Mouse (Mus musculus) hematopoietic multipotent progenitor cell, adult 10-12 weeks (in vitro differentiated cells): ENCODE data around the gene Ciao1. TPM values are rescaled to one million over a fixed set of nuclear protein-coding genes. Genes with fewer than 3 reads are reported as not detected.

Source experiments
- polyA plus RNA-seq: library from polyadenylated mRNA; stranded (reverse); fragments of >175 nt; gene quantifications from 2 replicates; pipeline ENCODE4 v1.2.3, GENCODE M21; 2012; ENCODE audit warnings: low replicate concordance

Ciao1 gene
- 12.0 and 15.9 TPM in 2 replicates for polyA plus RNA-seq

DNA sequence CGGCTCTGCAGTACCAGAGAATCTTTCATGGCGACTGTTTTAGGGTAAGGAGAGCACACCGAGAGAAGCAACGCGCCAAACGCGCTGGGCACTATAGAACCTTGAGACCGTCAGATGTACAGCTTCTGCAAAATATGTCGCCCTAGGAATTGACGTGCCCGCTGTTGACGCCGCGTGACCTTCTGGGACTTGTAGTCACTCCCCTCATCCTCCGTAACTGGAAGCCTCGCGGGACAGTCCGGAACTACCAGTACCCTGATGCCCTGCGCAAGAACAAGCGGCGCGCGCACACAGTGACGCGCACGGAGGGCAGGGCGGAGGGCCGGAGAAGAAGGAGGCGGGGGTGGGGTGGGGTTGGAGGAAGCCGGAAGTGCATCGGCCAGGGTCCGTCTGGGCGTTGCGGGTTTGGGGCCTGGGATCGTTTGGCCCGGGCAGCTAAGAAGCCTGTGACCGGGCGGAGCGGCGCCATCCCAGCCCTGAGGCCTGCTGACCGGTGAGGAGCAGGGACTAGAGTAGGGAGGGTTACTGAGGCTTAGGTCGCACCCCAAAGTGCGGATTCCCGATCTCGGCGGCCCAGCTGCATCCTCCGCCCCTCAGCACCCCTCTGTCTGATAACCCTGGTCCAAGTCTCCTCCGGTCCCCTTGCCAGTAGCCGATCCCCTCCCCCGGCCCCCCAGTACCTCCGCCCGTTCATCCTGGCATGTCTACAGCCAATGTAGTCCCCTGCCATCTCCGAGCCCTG lies at the start of gene Ciao1, which contains the start of gene Tmem127:
Gene Ciao1, minus strand, starts transcription at position 225 of the 742 bp plus-strand sequence.
Gene Tmem127, plus strand, starts transcription at position 317 of the 742 bp plus-strand sequence.

GRCm38 (mm10) chr2:127269491-127270299 lies 22.1 kb upstream of the Ciao1 start, which contains the start of gene Stard7:
TSS of gene Stard7 (plus strand) at chr2:127270218.

DNA sequence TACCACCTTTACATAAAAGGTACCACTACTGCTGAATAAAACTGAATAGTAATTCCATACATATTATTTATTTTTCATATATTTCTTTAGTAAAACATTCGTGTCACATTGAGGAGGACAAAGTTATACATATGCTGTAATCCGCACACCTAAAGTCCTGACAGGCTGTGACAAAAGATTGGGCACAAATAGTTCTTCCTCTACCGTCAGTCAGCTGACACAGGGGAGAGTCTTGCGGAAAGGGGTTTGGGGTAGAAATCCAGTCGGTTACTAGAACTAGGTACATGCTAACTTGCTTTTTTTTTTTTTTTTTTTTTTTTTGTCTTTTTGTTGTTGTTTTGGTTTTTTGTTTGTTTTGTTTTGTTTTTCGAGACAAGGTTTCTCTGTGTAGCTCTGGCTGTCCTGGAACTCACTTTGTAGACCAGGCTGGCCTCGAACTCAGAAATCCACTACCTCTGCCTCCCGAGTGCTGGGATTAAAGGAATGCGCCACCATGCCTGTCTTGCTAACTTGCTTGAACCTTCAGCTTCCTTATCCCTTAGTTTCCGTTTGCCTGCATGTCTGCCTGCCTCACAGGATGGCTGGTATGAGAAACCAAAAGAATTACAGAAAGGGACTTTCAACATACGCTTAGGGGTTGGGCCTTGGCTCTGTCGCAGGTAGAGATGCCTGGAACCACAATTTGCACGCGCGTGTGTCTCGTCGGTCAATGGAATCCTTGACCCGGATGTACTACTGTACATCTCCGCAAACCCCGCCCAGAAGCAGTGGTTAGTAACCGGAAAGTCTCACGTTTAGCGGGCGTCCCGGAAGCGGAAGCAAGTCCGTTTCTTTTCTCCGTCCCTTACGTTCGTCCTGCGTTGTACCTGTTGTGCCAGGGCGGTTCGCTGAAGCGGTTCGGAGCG lies 39.8 kb downstream of the Ciao1 start, which contains the start of the genes 1810024B03Rik and Snrnp200:
Gene 1810024B03Rik, minus strand, starts transcription at position 734 of the 905 bp plus-strand sequence.
Gene Snrnp200, plus strand, starts transcription at position 840 of the 905 bp plus-strand sequence.

Other genes starting within 250 kb of the Ciao1 start
- 4.4 and 7.7 TPM in 2 replicates for gene Ap4e1, start 239.1 kb downstream of the Ciao1 start, polyA plus RNA-seq
- 1.2 and 5.3 TPM in 2 replicates for gene Blvra, start 177.2 kb downstream of the Ciao1 start, polyA plus RNA-seq
- 1.3 and 4.4 TPM in 2 replicates for gene Ncaph, start 113.9 kb downstream of the Ciao1 start, polyA plus RNA-seq
- gene Itpripl1, start 104.4 kb downstream of the Ciao1 start, polyA plus RNA-seq, result 9.2 and 9.6 TPM in 2 replicates
- gene 1810024B03Rik, start 39.5 kb downstream of the Ciao1 start, polyA plus RNA-seq, result 0.12 and 0.14 TPM in 2 replicates
- 5.2 and 13.8 TPM in 2 replicates for gene Snrnp200, start 39.4 kb downstream of the Ciao1 start, polyA plus RNA-seq
- gene Tmem127, start 92 bp upstream of the Ciao1 start, polyA plus RNA-seq, result 97.7 and 118 TPM in 2 replicates
- gene Stard7, start 22.4 kb upstream of the Ciao1 start, polyA plus RNA-seq, result 23.3 and 33.0 TPM in 2 replicates
- gene Dusp2, start 88.3 kb upstream of the Ciao1 start, polyA plus RNA-seq, result 70.8 and 85.4 TPM in 2 replicates
- gene Astl, start 90.8 kb upstream of the Ciao1 start, polyA plus RNA-seq, result 0.08 TPM in 1 of 2 replicates, not detected in the other
- gene Adra2b, start 115.4 kb upstream of the Ciao1 start, polyA plus RNA-seq, result not detected in 2 replicates
- gene Gpat2, start 177.4 kb upstream of the Ciao1 start, polyA plus RNA-seq, result 0.13 and 0.86 TPM in 2 replicates
- gene Fahd2a, start 196.7 kb upstream of the Ciao1 start, polyA plus RNA-seq, result 19.0 and 33.9 TPM in 2 replicates